27 mouse cellular contexts compared by ENCODE assay signal in genomic region chr16:26604621-26605020, GRCm38 (mm10). TPM values are rescaled to one million over a fixed set of nuclear protein-coding genes. Genes with fewer than 3 reads are reported as not detected.
DNase-seq lines count a peak whose midpoint lies in the region; ATAC-seq and TF ChIP-seq lines count a peak whose summit lies in the region.
"Had no signal": no experiment of that assay in that cellular context is flagged by ENCODE, and none has a peak within 500 bp of the region (broad histone marks: within the 10 kb centered on the region; RNA-seq: fewer than 3 reads in every experiment).

No protein-coding gene starts in this region.

- H3K36me3 ChIP-seq in forebrain, embryonic 11.5 days (ENCODE audit: control insufficient read depth, insufficient read depth, low read length) = no peaks in the 10 kb centered on the region
- H3K36me3 ChIP-seq: embryonic facial prominence, embryonic 13.5 days; embryonic facial prominence, embryonic 15.5 days; forebrain, embryonic 10.5 days; forebrain, embryonic 15.5 days; G1E had no signal

- H3K4me2 ChIP-seq in forebrain, embryonic 11.5 days (ENCODE audit: low read depth, low read length, severe bottlenecking) = no peak overlapping the region
- H3K4me2 ChIP-seq: embryonic facial prominence, embryonic 13.5 days; embryonic facial prominence, embryonic 15.5 days; forebrain, embryonic 13.5 days; forebrain, embryonic 15.5 days had no signal

- ATAC-seq in forebrain, embryonic 11.5 days (replicated peaks; ENCODE audit: low FRiP score) = no peak
- ATAC-seq in activated CD4-positive, CD25-positive, alpha-beta regulatory T cell, adult 4 months = no peak
- ATAC-seq: CD4-positive, CD25-positive, alpha-beta regulatory T cell, adult 4 months; forebrain, embryonic 13.5 days; forebrain, embryonic 15.5 days; forebrain, postnatal 0 days; Patski had no signal

- WGBS in forebrain, embryonic 11.5 days = 82% methylated on average over 3 of the region's 3 CpGs

- peak overlapping the region; percentile 52 for H3K27ac ChIP-seq in embryonic fibroblast, embryonic 13.5 days (ENCODE audit: insufficient read depth, low read length)
- no peak overlapping the region for H3K27ac ChIP-seq in forebrain, embryonic 11.5 days (ENCODE audit: low read depth, low read length)
- H3K27ac ChIP-seq: embryonic facial prominence, embryonic 13.5 days; embryonic facial prominence, embryonic 15.5 days; forebrain, embryonic 10.5 days; forebrain, embryonic 13.5 days; forebrain, embryonic 15.5 days had no signal

- no peak for TF ChIP-seq POLR2A in embryonic fibroblast, embryonic 13.5 days (IDR thresholded peaks at IDR 0.05; ENCODE audit: low read depth, low read length)

- no peaks in the 10 kb centered on the region for H3K27me3 ChIP-seq in forebrain, embryonic 11.5 days (ENCODE audit: control insufficient read depth, insufficient read depth, low read length)
- H3K27me3 ChIP-seq: CH12.LX; embryonic facial prominence, embryonic 13.5 days; embryonic facial prominence, embryonic 15.5 days; forebrain, embryonic 13.5 days; forebrain, embryonic 15.5 days; Patski had no signal

- no peaks in the 10 kb centered on the region for H3K9me3 ChIP-seq in forebrain, embryonic 11.5 days (ENCODE audit: control insufficient read depth, low read length)
- H3K9me3 ChIP-seq: embryonic facial prominence, embryonic 13.5 days; embryonic facial prominence, embryonic 15.5 days; forebrain, embryonic 10.5 days; forebrain, embryonic 13.5 days; forebrain, embryonic 15.5 days; G1E had no signal

- DNase-seq in 3T3-L1 (ENCODE audit: low read depth, low spot score) = peak; percentile 77
- peak; percentile 57 for DNase-seq in Muller cell, postnatal 12 days (ENCODE audit: inconsistent ontology term)
- DNase-seq in forebrain, embryonic 11.5 days (ENCODE audit: low spot score) = no peak
- DNase-seq in left cerebral cortex, postnatal 10 days (ENCODE audit: extremely low spot score in 1 of 2, low spot score in 2 of 2) = no peak
- no peak for DNase-seq in gastrocnemius, postnatal 4 days (ENCODE audit: low spot score in 2 of 2)
- DNase-seq: adrenal gland, adult 2 months; adrenal gland, postnatal 10 days; adrenal gland, postnatal 25 days; cerebellum, adult 11 months; cerebellum, adult 18-20 months; cerebellum, adult 8-10 months; cerebellum, adult 9-11 months; cerebellum, postnatal 14 days; cerebellum, postnatal 36 days; embryo, embryonic 11 days; forebrain, postnatal 0 days had no signal

- H3K4me1 ChIP-seq in embryonic fibroblast, embryonic 13.5 days (ENCODE audit: control insufficient read depth, insufficient read depth, low read length) = peaks cover 5% of the 10 kb centered on the region; the same call in 1 of the 2 replicates
- no peaks in the 10 kb centered on the region for H3K4me1 ChIP-seq in forebrain, embryonic 11.5 days (replicated peaks; ENCODE audit: control insufficient read depth, insufficient read depth, low read length)
- H3K4me1 ChIP-seq: embryonic facial prominence, embryonic 13.5 days; embryonic facial prominence, embryonic 15.5 days; forebrain, embryonic 10.5 days; forebrain, embryonic 13.5 days; forebrain, embryonic 15.5 days had no signal

- no peak overlapping the region for H3K4me3 ChIP-seq in embryonic fibroblast, embryonic 13.5 days (ENCODE audit: insufficient read depth, low read length)
- no peak overlapping the region for H3K4me3 ChIP-seq in forebrain, embryonic 11.5 days (ENCODE audit: low read depth, low read length)
- H3K4me3 ChIP-seq: embryonic facial prominence, embryonic 13.5 days; embryonic facial prominence, embryonic 15.5 days; forebrain, embryonic 10.5 days; forebrain, embryonic 13.5 days; forebrain, embryonic 15.5 days had no signal

- intact Hi-C loops in left cerebral cortex, postnatal 10 days (cut with DNase I) = no loop called here

- no peak for TF ChIP-seq CTCF in embryonic fibroblast, embryonic 13.5 days (IDR thresholded peaks at IDR 0.05; ENCODE audit: borderline replicate concordance, insufficient read depth, low read length)

- no peak overlapping the region for H3K9ac ChIP-seq in forebrain, embryonic 11.5 days (ENCODE audit: low read length)
- H3K9ac ChIP-seq: embryonic facial prominence, embryonic 13.5 days; embryonic facial prominence, embryonic 15.5 days; forebrain, embryonic 13.5 days; forebrain, embryonic 15.5 days; forebrain, postnatal 0 days had no signal

RNA-seq across cellular contexts. Expression of gene Il1rap, which starts 23.1 kb away (rescaled TPM):
- 20.4 and 22.3 TPM in 2 replicates for polyA plus RNA-seq in embryonic fibroblast, embryonic 13.5 days (2011; ENCODE audit: insufficient read length, low read depth, missing spikeins)
- 3.5 and 4.2 TPM in 2 replicates for polyA plus RNA-seq in forebrain, embryonic 11.5 days (2014; fragmentation: Nextera tagmentation; extraction: Ambion mirVana)
- total RNA-seq in left cerebral cortex, postnatal 10 days (2021) = 10 to 100 TPM; 21.9 to 24.4 TPM
- total RNA-seq in gastrocnemius, postnatal 4 days (2021) = 1 to 10 TPM; 6.8 to 7.0 TPM
- 1 to 10 TPM; 8.4 to 8.8 TPM for polyA plus RNA-seq in activated CD4-positive, CD25-positive, alpha-beta regulatory T cell, adult 4 months (2017; shearing (Covaris generic))

Comparison
In these comparisons a context has a peak if more than half of its experiments do, and no peak if none do; other contexts are left out.
1. DNase-seq: peak in 3T3-L1 (single experiment) and Muller cell, postnatal 12 days (single experiment); none in forebrain, embryonic 11.5 days (single experiment), left cerebral cortex, postnatal 10 days (0 of 2) and gastrocnemius, postnatal 4 days (0 of 2).